Mouse (Mus musculus) activated CD4-positive, CD25-positive, alpha-beta regulatory T cell, adult 9 weeks (primary cell): Measurements from ENCODE around the gene Defb36. TPM values are rescaled to one million over a fixed set of nuclear protein-coding genes. Genes with fewer than 3 reads are reported as not detected.

ENCODE experiments used
- polyA plus RNA-seq: library from polyadenylated mRNA; unstranded; fragments of 100-300 nt; shearing (Covaris generic); gene quantifications from one replicate; pipeline ENCODE4 v1.2.1, GENCODE M21; 2017

Gene Defb36
- polyA plus RNA-seq, result not detected

DNA sequence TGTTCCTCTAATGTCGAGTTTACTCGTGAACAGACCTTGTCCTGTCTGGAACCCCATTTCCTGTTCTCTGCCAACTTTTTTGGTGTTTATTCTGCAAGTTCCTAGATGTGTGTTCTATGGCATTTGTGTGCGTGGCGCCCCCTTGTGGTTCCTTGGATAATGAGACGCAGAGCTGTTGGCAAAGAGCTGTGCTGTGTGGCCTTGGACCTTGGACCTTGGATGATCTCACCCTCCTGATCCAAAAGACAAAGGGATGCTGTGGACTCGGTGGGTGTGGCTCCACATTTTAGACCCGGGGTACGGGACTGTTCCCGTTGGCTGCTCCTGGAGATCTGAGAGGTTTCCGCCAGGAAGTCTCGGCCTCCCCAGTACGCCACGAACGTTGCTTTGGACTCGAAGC lies at the start of gene Defb36:
Defb36 (plus strand) TSS at position 271 of the 400 bp plus-strand sequence.

DNA sequence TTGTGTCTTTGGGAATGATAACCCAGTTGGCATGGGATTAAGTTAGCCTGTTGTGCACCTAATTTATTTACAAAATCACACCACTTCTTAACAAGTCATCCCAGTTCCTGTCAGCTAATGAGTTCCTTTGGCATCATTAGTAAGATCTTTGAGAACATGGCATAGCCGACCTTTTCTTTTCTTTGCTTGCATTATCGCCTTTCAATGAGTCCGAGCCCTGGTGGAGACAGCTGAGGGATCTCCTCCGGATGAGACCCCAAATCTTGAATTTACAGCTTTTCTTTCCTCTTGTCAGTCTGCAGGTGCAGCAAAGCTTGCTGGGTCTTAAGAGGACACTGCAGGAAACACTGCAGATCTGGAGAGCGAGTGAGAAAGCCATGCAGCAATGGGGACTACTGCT lies 35.1 kb upstream of the Defb36 start, which contains the start of gene Gm17416:
Gm17416 (plus strand) TSS at position 301 of the 400 bp plus-strand sequence.

DNA sequence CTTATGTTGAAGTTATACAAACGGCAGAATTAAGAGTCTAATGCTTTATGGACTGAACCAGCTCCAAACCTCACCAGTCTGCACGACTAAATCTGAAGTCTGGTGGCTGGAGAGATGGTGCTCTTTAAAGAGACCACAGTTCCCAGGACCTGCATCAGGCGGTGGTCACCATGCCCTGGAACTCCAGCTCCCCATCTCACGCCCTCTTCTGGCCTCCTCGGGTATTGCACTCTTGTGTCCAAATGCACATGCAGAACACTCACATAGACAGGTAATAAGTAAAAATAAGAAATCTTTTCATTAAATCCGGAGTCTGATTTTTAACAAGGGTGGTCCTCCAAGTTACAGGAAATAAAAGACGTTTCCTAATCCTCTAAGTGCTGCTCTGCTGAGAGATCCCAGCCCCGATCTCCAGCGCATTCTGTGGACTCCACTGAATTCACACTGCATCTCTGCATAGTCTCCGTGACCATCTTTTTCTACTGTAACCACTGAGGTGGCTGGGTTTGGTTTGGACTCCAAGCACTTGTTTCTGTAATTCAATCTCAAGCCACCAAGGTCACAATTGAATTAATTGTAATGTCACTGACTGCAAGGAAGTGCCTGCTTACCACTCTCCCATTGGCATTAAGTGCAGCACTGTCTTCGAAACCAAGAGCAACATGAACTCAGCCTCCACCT lies 31.9 kb upstream of the Defb36 start, which contains the start of gene Defb21:
Defb21 (plus strand) TSS at position 631 of the 681 bp plus-strand sequence.

DNA sequence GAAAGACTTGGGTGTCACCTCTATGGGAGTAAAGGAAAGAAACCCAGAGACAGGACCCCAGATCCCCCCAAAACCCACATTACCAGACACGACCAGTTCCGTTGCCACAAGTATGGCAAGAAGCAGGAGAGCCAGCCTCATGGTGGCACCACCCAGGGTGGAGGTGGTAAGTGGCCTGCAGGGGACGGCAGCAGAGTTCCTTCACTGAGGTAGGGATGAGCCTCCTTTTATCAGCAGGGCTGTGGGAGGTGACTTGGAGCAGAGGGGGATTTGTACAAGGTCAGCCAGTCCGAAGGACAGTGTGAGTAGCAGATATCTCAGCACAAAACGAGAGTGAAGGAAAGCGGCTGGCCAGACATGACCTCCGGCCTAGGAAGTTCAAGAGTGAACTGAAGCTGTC lies 24.0 kb upstream of the Defb36 start, which contains the start of gene Defb19:
Defb19 (minus strand) TSS at position 206 of the 400 bp plus-strand sequence.

DNA sequence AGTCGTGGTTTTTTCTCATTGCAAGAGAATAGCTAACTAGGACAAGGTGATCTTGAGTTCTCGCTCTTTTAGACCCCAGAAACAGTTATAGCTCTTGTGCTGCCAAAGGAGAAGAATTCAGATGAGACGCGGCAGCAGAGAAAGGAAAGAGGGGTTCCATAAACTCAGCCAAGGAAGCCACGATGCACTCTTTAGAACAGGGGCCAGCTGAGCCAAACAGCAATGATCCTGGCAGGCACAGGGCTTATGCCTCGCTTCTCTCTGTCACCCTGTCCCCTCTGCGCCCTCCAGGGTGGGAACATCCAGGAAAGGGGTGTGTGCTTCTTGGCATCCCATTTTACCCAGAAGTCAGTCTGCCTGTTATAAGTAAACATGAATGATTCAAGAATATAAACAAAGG lies 4.8 kb upstream of the Defb36 start, which contains the start of gene Defb45:
Defb45 (minus strand) TSS at position 101 of the 400 bp plus-strand sequence.

DNA sequence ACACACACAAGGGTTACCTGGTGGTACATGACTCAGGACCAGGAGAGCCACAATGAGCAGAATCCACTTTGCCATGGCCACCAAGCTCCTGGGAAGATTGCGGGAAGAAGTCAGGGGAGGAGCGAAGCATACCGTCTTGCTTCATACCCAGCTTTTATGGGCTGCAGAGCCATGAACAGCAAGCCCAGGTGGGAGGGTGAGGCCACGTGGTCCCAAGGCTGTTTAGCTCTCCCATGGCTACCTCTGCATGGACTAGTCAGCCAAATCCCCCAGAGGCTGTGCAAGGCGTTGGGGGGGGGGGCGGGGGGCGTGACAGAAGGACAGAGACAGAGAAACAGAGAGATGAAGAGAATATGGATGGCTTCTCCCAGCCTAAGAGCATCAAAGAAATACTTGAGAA lies 18.8 kb downstream of the Defb36 start, which contains the start of gene Defb25:
Defb25 (minus strand) TSS at position 101 of the 400 bp plus-strand sequence.

DNA sequence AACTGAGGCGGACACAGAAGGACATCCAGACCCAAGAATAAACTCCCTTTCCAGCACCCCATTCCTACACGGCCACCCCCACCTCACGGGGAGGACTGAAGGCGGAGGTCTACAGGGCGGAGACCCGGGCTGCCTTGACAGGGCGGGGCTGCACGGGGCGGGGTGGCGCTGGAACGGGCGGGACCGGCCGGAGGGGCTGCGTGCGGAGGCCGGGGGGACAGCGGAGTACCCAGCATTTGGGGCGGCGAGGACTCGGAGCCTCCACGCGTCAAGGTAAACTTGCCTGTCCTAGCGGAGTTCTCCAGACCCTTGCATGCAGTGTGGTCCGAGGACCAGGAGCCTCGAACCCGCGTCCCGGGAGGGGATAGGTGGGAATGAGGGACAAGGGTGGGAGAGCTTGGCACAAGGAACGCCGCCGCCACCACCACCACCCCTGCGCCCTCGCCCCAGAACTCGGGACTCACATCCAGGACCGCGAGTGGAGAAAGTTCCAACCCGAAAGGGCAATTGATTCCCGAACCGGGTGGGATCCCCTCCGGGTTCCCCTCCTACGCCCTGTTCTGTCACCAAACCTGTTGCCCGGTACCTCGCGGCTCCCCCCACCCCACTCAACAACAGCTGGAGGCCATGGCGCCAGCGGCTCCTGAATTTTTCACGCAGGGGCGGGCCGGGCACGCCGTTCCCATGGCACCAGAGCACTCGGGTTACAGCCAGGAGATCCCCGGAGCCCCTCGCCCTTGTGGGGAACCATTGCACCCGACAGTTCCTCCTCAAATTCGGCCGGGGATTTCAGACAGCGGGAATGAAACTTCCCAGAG lies 22.9 kb downstream of the Defb36 start, which contains the start of gene Rem1:
Rem1 (plus strand) TSS at position 178 of the 818 bp plus-strand sequence.

Other genes starting within 250 kb of the Defb36 start
- not detected for gene Nrsn2, start 227.7 kb upstream of the Defb36 start, polyA plus RNA-seq
- gene Sox12, start 206.3 kb upstream of the Defb36 start, polyA plus RNA-seq, result 0.06 TPM
- 1.2 TPM for gene Zcchc3, start 189.3 kb upstream of the Defb36 start, polyA plus RNA-seq
- not detected for gene 6820408C15Rik, start 188.7 kb upstream of the Defb36 start, polyA plus RNA-seq
- gene Defb23, start 139.7 kb upstream of the Defb36 start, polyA plus RNA-seq, result not detected
- gene Defb20, start 127.3 kb upstream of the Defb36 start, polyA plus RNA-seq, result not detected
- gene Defb22, start 114.2 kb upstream of the Defb36 start, polyA plus RNA-seq, result not detected
- not detected for gene Defb26, start 92.6 kb upstream of the Defb36 start, polyA plus RNA-seq
- not detected for gene Defb28, start 86.1 kb upstream of the Defb36 start, polyA plus RNA-seq
- not detected for gene Defb29, start 64.2 kb upstream of the Defb36 start, polyA plus RNA-seq
- not detected for gene Gm17416, start 35.0 kb upstream of the Defb36 start, polyA plus RNA-seq
- not detected for gene Defb21, start 31.6 kb upstream of the Defb36 start, polyA plus RNA-seq
- gene Defb19, start 24.0 kb upstream of the Defb36 start, polyA plus RNA-seq, result not detected
- not detected for gene Defb45, start 4.9 kb upstream of the Defb36 start, polyA plus RNA-seq
- not detected for gene Defb25, start 18.7 kb downstream of the Defb36 start, polyA plus RNA-seq
- not detected for gene Rem1, start 22.6 kb downstream of the Defb36 start, polyA plus RNA-seq
- 58.9 TPM for gene H13, start 65.1 kb downstream of the Defb36 start, polyA plus RNA-seq
- gene Mcts2, start 82.7 kb downstream of the Defb36 start, polyA plus RNA-seq, result 3.2 TPM
- 0.60 TPM for gene Id1, start 131.9 kb downstream of the Defb36 start, polyA plus RNA-seq
- gene Cox4i2, start 149.8 kb downstream of the Defb36 start, polyA plus RNA-seq, result not detected
- gene Bcl2l1, start 227.4 kb downstream of the Defb36 start, polyA plus RNA-seq, result 81.8 TPM
- gene Tpx2, start 243.6 kb downstream of the Defb36 start, polyA plus RNA-seq, result 7.6 TPM